Mouse (Mus musculus): ENCODE data around the gene Galnt6. TPM values are rescaled to one million over a fixed set of nuclear protein-coding genes. Genes with fewer than 3 reads are reported as not detected.

The Galnt6 gene
- polyA plus RNA-seq, 1 experiment from 2014 or later: 1.3 TPM

GRCm38 (mm10) chr15:100686989-100687388 is 42.2 kb downstream of the Galnt6 start:
- Histone ChIP-seq H3K4me1 (replicated peaks; ENCODE audit: insufficient read depth, low read length) (peaks cover 4% of the 10 kb centered on the region; the same call in 1 of the 2 replicates), H3K9me3 (replicated peaks; ENCODE audit: low read length) (no peaks in the 10 kb centered on the region; the same call in 1 of the 2 replicates), H3K4me3 (replicated peaks; ENCODE audit: low read depth, low read length) (no peak overlapping the region), H3K4me2 (ENCODE audit: low read length) (no peak overlapping the region; the same call in 1 of the 2 replicates), H3K27ac (no peak overlapping the region), H3K27me3 (ENCODE audit: insufficient read depth, low read length) (no peaks in the 10 kb centered on the region), H3K9ac (ENCODE audit: low read depth, low read length) (0 out of 2 replicates have a peak overlapping the region, but pooled peaks have one; percentile 5), H3K36me3 (ENCODE audit: insufficient read depth, low read length) (no peaks in the 10 kb centered on the region)
- 20% methylated on average over 12 of the region's 12 CpGs for WGBS
- DNase-seq (ENCODE audit: low spot score): no peak
- no peak for TF ChIP-seq CTCF (IDR thresholded peaks at IDR 0.05; ENCODE audit: low read depth)
- no peak for ATAC-seq (replicated peaks; ENCODE audit: low FRiP score, low read depth)

- H3K4me3 ChIP-seq (replicated peaks; ENCODE audit: low read depth, low read length): no peak overlapping the region
- H3K27me3 ChIP-seq (ENCODE audit: insufficient read depth, low read length): no peaks in the 10 kb centered on the region
- H3K36me3 ChIP-seq (ENCODE audit: insufficient read depth, low read length): no peaks in the 10 kb centered on the region
- H3K4me2 ChIP-seq (ENCODE audit: low read length): no peak overlapping the region
- DNase-seq (ENCODE audit: low spot score): no peak
- no peak for TF ChIP-seq CTCF (IDR thresholded peaks at IDR 0.05; ENCODE audit: low read depth)
- no peaks in the 10 kb centered on the region; the same call in 1 of the 2 replicates for H3K9me3 ChIP-seq (replicated peaks; ENCODE audit: low read length)
- H3K27ac ChIP-seq: no peak overlapping the region
- peaks cover 4% of the 10 kb centered on the region; the same call in 1 of the 2 replicates for H3K4me1 ChIP-seq (replicated peaks; ENCODE audit: insufficient read depth, low read length)
- WGBS: 77% methylated on average over 6 of the region's 6 CpGs
- no peak overlapping the region for H3K9ac ChIP-seq (ENCODE audit: low read depth, low read length)
- ATAC-seq (replicated peaks; ENCODE audit: low FRiP score, low read depth): no peak
These were observed 42.7 kb downstream of the Galnt6 start for GRCm38 (mm10) chr15:100686434-100686833.

GRCm38 (mm10) chr15:100685849-100686248 is 43.3 kb downstream of the Galnt6 start:
- DNase-seq (ENCODE audit: low spot score): no peak
- no peak overlapping the region for H3K27ac ChIP-seq
- 89% methylated on average over 8 of the region's 8 CpGs for WGBS

GRCm38 (mm10) chr15:100685255-100685654 is 43.9 kb downstream of the Galnt6 start:
- H3K36me3 ChIP-seq (ENCODE audit: insufficient read depth, low read length): no peaks in the 10 kb centered on the region
- no peak overlapping the region for H3K9ac ChIP-seq (ENCODE audit: low read depth, low read length)
- H3K27ac ChIP-seq: no peak overlapping the region
- no peak overlapping the region for H3K4me2 ChIP-seq (ENCODE audit: low read length)
- no peaks in the 10 kb centered on the region; the same call in 1 of the 2 replicates for H3K9me3 ChIP-seq (replicated peaks; ENCODE audit: low read length)
- TF ChIP-seq CTCF (IDR thresholded peaks at IDR 0.05; ENCODE audit: low read depth): no peak
- DNase-seq (ENCODE audit: low spot score): no peak
- no peak overlapping the region for H3K4me3 ChIP-seq (replicated peaks; ENCODE audit: low read depth, low read length)
- ATAC-seq (replicated peaks; ENCODE audit: low FRiP score, low read depth): no peak
- H3K4me1 ChIP-seq (replicated peaks; ENCODE audit: insufficient read depth, low read length): peaks cover 9% of the 10 kb centered on the region
- 29% methylated on average over 13 of the region's 13 CpGs for WGBS
- no peaks in the 10 kb centered on the region for H3K27me3 ChIP-seq (ENCODE audit: insufficient read depth, low read length)

More at GRCm38 (mm10) chr15:100685849-100686248, 43.3 kb downstream of the Galnt6 start:
- Histone ChIP-seq H3K27me3 (ENCODE audit: insufficient read depth, low read length) (no peaks in the 10 kb centered on the region), H3K4me3 (replicated peaks; ENCODE audit: low read depth, low read length) (no peak overlapping the region), H3K36me3 (ENCODE audit: insufficient read depth, low read length) (no peaks in the 10 kb centered on the region), H3K9me3 (replicated peaks; ENCODE audit: low read length) (no peaks in the 10 kb centered on the region; the same call in 1 of the 2 replicates), H3K9ac (ENCODE audit: low read depth, low read length) (no peak overlapping the region), H3K4me1 (replicated peaks; ENCODE audit: insufficient read depth, low read length) (peaks cover 4% of the 10 kb centered on the region; the same call in 1 of the 2 replicates), H3K4me2 (ENCODE audit: low read length) (no peak overlapping the region)
- no peak for ATAC-seq (replicated peaks; ENCODE audit: low FRiP score, low read depth)
- TF ChIP-seq CTCF (IDR thresholded peaks at IDR 0.05; ENCODE audit: low read depth): no peak

- no peak for TF ChIP-seq CTCF (IDR thresholded peaks at IDR 0.05; ENCODE audit: low read depth)
- Histone ChIP-seq H3K27me3 (ENCODE audit: insufficient read depth, low read length) (no peaks in the 10 kb centered on the region), H3K36me3 (ENCODE audit: insufficient read depth, low read length) (no peaks in the 10 kb centered on the region), H3K9ac (ENCODE audit: low read depth, low read length) (no peak overlapping the region), H3K4me3 (replicated peaks; ENCODE audit: low read depth, low read length) (no peak overlapping the region), H3K9me3 (replicated peaks; ENCODE audit: low read length) (no peaks in the 10 kb centered on the region), H3K4me1 (replicated peaks; ENCODE audit: insufficient read depth, low read length) (peaks cover 17% of the 10 kb centered on the region), H3K27ac (no peak overlapping the region), H3K4me2 (ENCODE audit: low read length) (no peak overlapping the region)
- no peak for DNase-seq (ENCODE audit: low spot score)
- ATAC-seq (replicated peaks; ENCODE audit: low FRiP score, low read depth): no peak
- WGBS: 62% methylated on average over 10 of the region's 10 CpGs
These were observed 44.7 kb downstream of the Galnt6 start for GRCm38 (mm10) chr15:100684450-100684849.

- WGBS: 50% methylated on average over 2 of the region's 2 CpGs
- Histone ChIP-seq H3K9me3 (replicated peaks; ENCODE audit: low read length) (no peaks in the 10 kb centered on the region), H3K36me3 (ENCODE audit: insufficient read depth, low read length) (no peaks in the 10 kb centered on the region), H3K4me1 (replicated peaks; ENCODE audit: insufficient read depth, low read length) (peaks cover 25% of the 10 kb centered on the region), H3K9ac (ENCODE audit: low read depth, low read length) (no peak overlapping the region), H3K4me2 (ENCODE audit: low read length) (no peak overlapping the region), H3K27me3 (ENCODE audit: insufficient read depth, low read length) (no peaks in the 10 kb centered on the region), H3K4me3 (replicated peaks; ENCODE audit: low read depth, low read length) (no peak overlapping the region), H3K27ac (no peak overlapping the region)
- DNase-seq (ENCODE audit: low spot score) (peak; percentile 76), ATAC-seq (replicated peaks; ENCODE audit: low FRiP score, low read depth) (no peak)
- peak; percentile 86 for TF ChIP-seq CTCF (IDR thresholded peaks at IDR 0.05; ENCODE audit: low read depth)
These were observed 46.1 kb downstream of the Galnt6 start for GRCm38 (mm10) chr15:100683041-100683440.

- no peaks in the 10 kb centered on the region for H3K9me3 ChIP-seq (replicated peaks; ENCODE audit: low read length)
- no peak overlapping the region for H3K4me2 ChIP-seq (ENCODE audit: low read length)
- no peaks in the 10 kb centered on the region for H3K36me3 ChIP-seq (ENCODE audit: insufficient read depth, low read length)
- no peak for TF ChIP-seq CTCF (IDR thresholded peaks at IDR 0.05; ENCODE audit: low read depth)
- DNase-seq (ENCODE audit: low spot score) (no peak), ATAC-seq (replicated peaks; ENCODE audit: low FRiP score, low read depth) (no peak)
- no peak overlapping the region for H3K4me3 ChIP-seq (replicated peaks; ENCODE audit: low read depth, low read length)
- H3K9ac ChIP-seq (ENCODE audit: low read depth, low read length): no peak overlapping the region
- H3K4me1 ChIP-seq (replicated peaks; ENCODE audit: insufficient read depth, low read length): peaks cover 22% of the 10 kb centered on the region
- WGBS: 32% methylated on average over 7 of the region's 7 CpGs
- H3K27me3 ChIP-seq (ENCODE audit: insufficient read depth, low read length): no peaks in the 10 kb centered on the region
- H3K27ac ChIP-seq: 0 out of 2 replicates have a peak overlapping the region, but pooled peaks have one; percentile 89
These were observed 47.4 kb downstream of the Galnt6 start for GRCm38 (mm10) chr15:100681770-100682169.

All from kidney, postnatal 0 days (tissue).